Mouse (Mus musculus) hindbrain, embryonic 14.5 days (tissue): ENCODE measurements at regions not wholly inside any gene's neighbourhood (a gene's known extent, or its start where the extent isn't known, plus 50 kb on each side); places are given as distances from the start of the nearest gene placed in this dataset.
A peak's percentile ranks its signal among the peaks of the same experiment; 100 is the strongest.

ENCODE experiments used
- ATAC-seq: fragments of 200-750 bp; cut with Nextera tagmentation; 2 replicates; pipeline ENCODE4 v1.8.0; 2017; ENCODE audit warnings: moderate number of reproducible peaks, mild to moderate bottlenecking, moderate TSS enrichment, moderate library complexity; ENCODE audit not compliant: low FRiP score
- DNase-seq: peaks from one replicate; pipeline ENCODE4 v3.0.0-alpha.2; 2015; ENCODE audit warnings: low spot score
- H3K27ac ChIP-seq: fragments of 300-500 bp; sonication (generic); 2 replicates; pipeline ENCODE4 v1.5.1; 2014; ENCODE audit warnings: mild to moderate bottlenecking, moderate library complexity
- H3K27me3 ChIP-seq: fragments of 300-500 bp; sonication (generic); 2 replicates; pipeline ENCODE4 v1.6.1; 2014; ENCODE audit warnings: mild to moderate bottlenecking, low read length, mixed read lengths; ENCODE audit not compliant: control insufficient read depth, insufficient read depth
- H3K36me3 ChIP-seq: fragments of 300-500 bp; sonication (generic); replicated peaks from 2 replicates; pipeline ENCODE4 v1.6.1; 2014; ENCODE audit not compliant: control insufficient read depth, insufficient read depth
- H3K4me1 ChIP-seq: fragments of 300-500 bp; sonication (generic); replicated peaks from 2 replicates; pipeline ENCODE4 v1.6.1; 2014; ENCODE audit warnings: antibody characterized with exemption, low read length, mixed read lengths; ENCODE audit not compliant: control insufficient read depth, insufficient read depth
- H3K4me2 ChIP-seq: fragments of 300-500 bp; sonication (generic); replicated peaks from 2 replicates; pipeline ENCODE4 v1.6.1; 2014; ENCODE audit warnings: mild to moderate bottlenecking, moderate library complexity
- H3K4me3 ChIP-seq: fragments of 300-500 bp; sonication (generic); replicated peaks from 2 replicates; pipeline ENCODE4 v1.5.1; 2014; ENCODE audit warnings: mild to moderate bottlenecking, low read length
- H3K9ac ChIP-seq: fragments of 300-500 bp; sonication (generic); 2 replicates; pipeline ENCODE4 v1.6.1; 2014
- H3K9me3 ChIP-seq: fragments of 300-500 bp; sonication (generic); 2 replicates; pipeline ENCODE4 v1.6.1; 2016; ENCODE audit warnings: low read length; ENCODE audit not compliant: control insufficient read depth
- WGBS: fragments of 180-500 bp; shearing (Covaris S2); extraction: QIAGEN DNeasy Blood & Tissue Kit; methylation state at CpG from one replicate; pipeline ENCODE4 v1.1.7; 2014; 5-methylcytosine and 5-hydroxymethylcytosine counted together

DNA sequence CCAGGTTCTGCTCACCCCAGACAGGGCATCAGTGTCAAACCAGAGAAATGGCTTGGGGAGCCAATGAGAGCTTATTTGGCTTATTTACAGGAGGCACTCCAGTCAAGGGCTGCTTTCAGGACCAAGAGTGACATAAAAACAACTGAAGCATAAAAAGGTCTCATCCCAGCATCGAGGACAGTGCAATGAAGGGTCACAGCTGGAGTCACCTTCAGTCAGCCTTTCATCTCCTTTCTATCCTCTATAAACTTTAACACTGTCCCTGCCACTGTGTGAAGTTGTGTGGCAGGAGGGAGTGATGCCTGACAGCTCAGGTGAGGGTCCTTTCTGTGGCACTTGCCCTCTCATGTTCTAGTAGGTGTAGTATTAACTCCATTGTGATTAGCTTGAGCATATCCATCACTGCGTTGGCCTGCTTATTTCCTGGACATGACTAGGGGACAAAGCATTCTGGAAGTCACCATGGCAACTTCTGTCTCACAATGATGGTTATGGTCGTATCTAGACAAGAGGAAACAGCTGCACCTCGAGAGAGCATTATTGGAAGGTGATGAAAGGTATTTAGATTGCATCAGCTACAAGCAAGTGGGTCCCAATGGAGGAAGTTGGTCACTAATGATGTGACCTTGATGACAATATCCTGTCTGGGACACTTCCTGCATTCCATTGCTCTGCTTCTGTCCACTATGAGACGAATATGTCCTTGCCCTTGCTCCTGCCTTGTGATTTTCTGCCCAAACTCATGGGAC, 87.8 kb upstream of the Enpp6 start:
- Histone ChIP-seq H3K27ac (no peak overlapping the region), H3K4me2 (no peak overlapping the region), H3K9ac (no peak overlapping the region), H3K9me3 (no peaks in the 10 kb centered on the region), H3K4me3 (no peak overlapping the region), H3K4me1 (no peaks in the 10 kb centered on the region), H3K27me3 (no peaks in the 10 kb centered on the region), H3K36me3 (no peaks in the 10 kb centered on the region)
- WGBS = 31% methylated on average over 5 of the region's 5 CpGs
- ATAC-seq (no peak), DNase-seq (no peak)

DNA sequence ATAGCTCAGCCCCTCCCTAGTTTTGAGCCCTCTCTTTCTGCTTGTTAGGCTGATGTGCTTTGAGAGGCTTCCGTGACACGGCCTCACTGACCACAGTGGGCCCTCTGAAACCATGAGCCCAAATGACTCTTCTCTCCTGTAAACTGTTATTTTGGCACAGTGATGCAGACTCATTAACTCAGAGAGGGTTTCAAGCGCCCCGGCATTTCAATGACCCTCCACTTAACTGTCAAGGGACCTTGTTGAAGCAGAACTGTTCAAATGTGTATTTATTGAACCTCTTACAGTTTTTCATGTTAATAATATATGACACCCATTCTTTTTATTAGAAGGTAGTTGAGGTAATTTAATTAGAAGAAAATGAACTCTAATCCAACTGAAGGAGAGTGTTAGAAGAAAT, 85.9 kb upstream of the Enpp6 start:
- Histone ChIP-seq H3K4me3 (no peak overlapping the region), H3K27me3 (no peaks in the 10 kb centered on the region), H3K9ac (no peak overlapping the region), H3K4me1 (no peaks in the 10 kb centered on the region), H3K36me3 (no peaks in the 10 kb centered on the region), H3K27ac (no peak overlapping the region), H3K9me3 (no peaks in the 10 kb centered on the region), H3K4me2 (no peak overlapping the region)
- 78% methylated on average over 4 of the region's 4 CpGs for WGBS
- DNase-seq (no peak), ATAC-seq (no peak)

DNA sequence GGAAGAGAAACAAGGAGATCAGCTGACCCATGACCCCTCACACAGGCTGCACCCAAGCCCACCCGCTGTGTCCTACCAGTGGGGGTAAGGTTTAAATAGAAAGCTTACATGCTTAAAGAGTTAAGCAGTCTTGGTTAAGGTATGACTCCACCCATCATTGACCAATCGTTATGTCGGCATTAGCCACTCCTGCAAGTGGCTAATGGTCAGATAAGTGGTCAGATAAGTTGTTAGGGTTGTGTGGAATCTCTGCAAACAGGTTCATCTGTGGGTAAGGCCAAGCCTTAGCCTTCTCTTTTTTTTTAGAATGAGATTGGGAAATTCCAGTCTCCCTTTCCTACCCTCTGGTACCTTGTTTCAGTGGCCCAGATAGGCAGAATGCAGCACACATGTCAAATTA, 82.0 kb upstream of the Enpp6 start:
- no peak for ATAC-seq
- no peak overlapping the region for H3K27ac ChIP-seq
- 86% methylated on average over 3 of the region's 3 CpGs for WGBS

DNA sequence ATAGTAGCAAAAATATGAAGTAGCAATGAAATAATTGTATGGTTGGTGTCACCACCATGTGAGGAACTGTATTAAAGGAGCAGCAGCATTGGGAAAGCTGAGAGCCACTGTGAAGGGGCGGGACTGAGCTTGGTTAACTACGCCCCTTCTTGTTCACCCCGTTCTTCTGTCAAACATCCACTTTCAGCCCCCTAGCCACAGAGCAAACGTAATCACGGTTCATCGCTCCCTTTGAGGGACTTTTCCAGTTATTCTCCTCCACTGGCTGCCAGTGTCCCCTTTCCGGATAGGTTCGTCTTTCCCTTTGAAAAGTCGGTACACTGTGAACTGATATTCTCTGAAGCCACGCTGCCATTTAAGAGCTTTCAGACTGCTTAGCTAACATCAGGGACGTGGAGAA, 79.3 kb upstream of the Enpp6 start:
- DNase-seq (no peak), ATAC-seq (no peak)
- WGBS = 22% methylated on average over 11 of the region's 11 CpGs
- Histone ChIP-seq H3K4me2 (peak overlapping the region; percentile 15; the same call in 1 of the 2 replicates), H3K9me3 (no peaks in the 10 kb centered on the region), H3K27me3 (no peaks in the 10 kb centered on the region), H3K36me3 (no peaks in the 10 kb centered on the region), H3K27ac (no peak overlapping the region), H3K4me1 (no peaks in the 10 kb centered on the region), H3K4me3 (no peak overlapping the region), H3K9ac (no peak overlapping the region)

More for the DNA sequence above, 82.0 kb upstream of the Enpp6 start:
- Histone ChIP-seq H3K4me1 (no peaks in the 10 kb centered on the region), H3K9me3 (no peaks in the 10 kb centered on the region), H3K4me2 (no peak overlapping the region), H3K27me3 (no peaks in the 10 kb centered on the region), H3K36me3 (no peaks in the 10 kb centered on the region), H3K9ac (no peak overlapping the region), H3K4me3 (no peak overlapping the region)
- DNase-seq = no peak

DNA sequence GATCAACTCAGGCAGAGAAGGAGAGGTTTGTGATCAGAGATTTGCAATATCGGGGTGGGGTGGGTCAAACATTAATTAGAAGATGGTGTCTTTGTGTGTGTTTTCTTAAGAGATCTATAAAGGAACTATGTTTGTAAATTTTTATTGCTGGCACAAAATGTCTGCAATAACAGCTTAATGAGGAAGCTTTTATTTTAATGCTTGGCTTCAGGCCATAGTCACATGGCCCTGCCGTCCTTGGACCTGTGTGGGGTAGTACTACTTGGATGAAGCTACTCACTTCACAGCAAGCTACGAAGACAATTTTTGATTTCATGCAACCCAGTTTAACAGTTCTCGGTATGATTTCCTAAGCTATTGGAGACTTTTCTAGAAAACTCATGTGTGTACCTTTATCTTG, 78.5 kb upstream of the Enpp6 start:
- no peaks in the 10 kb centered on the region for H3K27me3 ChIP-seq
- 87% methylated on average over 4 of the region's 4 CpGs for WGBS
- ATAC-seq = no peak
- H3K36me3 ChIP-seq = no peaks in the 10 kb centered on the region
- no peak for DNase-seq
- H3K4me1 ChIP-seq = no peaks in the 10 kb centered on the region
- no peak overlapping the region for H3K4me2 ChIP-seq
- no peak overlapping the region for H3K9ac ChIP-seq
- no peak overlapping the region for H3K4me3 ChIP-seq
- no peaks in the 10 kb centered on the region for H3K9me3 ChIP-seq
- no peak overlapping the region for H3K27ac ChIP-seq

DNA sequence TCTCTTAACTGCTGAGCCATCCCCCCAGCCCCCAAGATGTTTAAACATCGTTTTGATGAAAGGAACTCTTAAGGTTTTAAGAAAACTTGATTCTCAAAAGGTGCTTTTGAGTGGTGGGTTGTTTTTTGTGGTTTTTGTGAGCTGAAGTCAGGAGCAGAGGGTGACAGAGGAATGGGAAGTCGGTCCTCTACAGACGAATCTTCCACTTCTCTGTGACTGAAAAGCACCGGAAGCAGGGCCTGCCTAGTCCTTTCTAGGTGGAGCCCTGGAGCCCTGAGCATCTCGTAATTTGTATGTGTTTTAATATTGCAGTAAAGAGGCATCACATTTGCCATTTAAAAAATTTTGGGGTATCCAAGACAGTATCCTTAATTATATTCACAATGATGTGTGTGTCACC, 72.7 kb upstream of the Enpp6 start:
- WGBS = 55% methylated on average over 5 of the region's 5 CpGs
- ATAC-seq = no peak
- no peak overlapping the region for H3K4me2 ChIP-seq
- no peaks in the 10 kb centered on the region for H3K36me3 ChIP-seq
- no peaks in the 10 kb centered on the region for H3K4me1 ChIP-seq
- H3K4me3 ChIP-seq = no peak overlapping the region
- H3K27ac ChIP-seq = no peak overlapping the region
- DNase-seq = no peak
- H3K9ac ChIP-seq = no peak overlapping the region
- H3K9me3 ChIP-seq = no peaks in the 10 kb centered on the region
- no peaks in the 10 kb centered on the region for H3K27me3 ChIP-seq

DNA sequence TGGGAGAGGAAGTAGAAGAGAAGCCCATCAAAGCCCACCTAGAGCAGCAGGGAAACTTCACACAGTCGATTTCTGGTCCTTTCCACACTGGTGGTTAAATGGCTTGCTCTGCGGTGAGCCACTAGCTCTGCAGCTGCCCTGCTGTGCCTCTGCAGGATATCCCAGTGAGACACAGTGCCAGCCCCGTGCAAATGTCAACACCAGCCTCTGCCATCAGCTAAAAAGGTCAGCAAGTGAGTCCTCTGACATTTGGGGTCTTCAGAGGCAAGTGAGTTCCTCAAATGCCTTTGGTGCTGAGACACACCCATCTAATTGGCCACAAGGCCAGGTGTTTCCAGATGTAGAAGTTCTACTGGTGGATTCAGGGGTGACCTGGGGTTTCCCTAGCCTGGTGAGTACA, 66.6 kb upstream of the Enpp6 start:
- H3K4me2 ChIP-seq = no peak overlapping the region
- H3K9ac ChIP-seq = no peak overlapping the region
- ATAC-seq (no peak), DNase-seq (no peak)
- no peak overlapping the region for H3K4me3 ChIP-seq
- H3K27ac ChIP-seq = no peak overlapping the region
- no peaks in the 10 kb centered on the region for H3K9me3 ChIP-seq
- no peaks in the 10 kb centered on the region for H3K4me1 ChIP-seq
- no peaks in the 10 kb centered on the region for H3K36me3 ChIP-seq
- 37% methylated on average over 3 of the region's 3 CpGs for WGBS
- no peaks in the 10 kb centered on the region for H3K27me3 ChIP-seq

DNA sequence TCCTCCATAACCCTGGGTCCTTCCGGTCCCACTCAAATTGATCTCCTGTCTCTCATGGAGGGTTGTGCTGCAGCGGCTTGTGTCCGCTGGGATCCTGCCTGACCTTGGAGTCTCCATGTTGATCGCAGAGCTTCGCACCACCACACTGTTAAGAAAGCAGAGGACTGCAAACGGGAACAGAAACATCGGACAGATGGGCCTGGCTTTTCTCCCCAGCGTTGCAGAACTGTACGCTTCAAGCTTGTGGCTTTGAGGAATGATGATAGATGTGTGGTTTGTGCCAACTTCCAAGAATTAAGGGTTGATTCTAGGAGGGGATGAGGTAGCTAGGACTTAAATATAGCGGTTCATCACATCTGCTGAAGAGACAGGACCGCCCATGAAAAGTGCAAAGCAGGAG, 65.6 kb upstream of the Enpp6 start:
- ATAC-seq = no peak
- H3K27ac ChIP-seq = no peak overlapping the region
- H3K4me1 ChIP-seq = no peaks in the 10 kb centered on the region
- 94% methylated on average over 11 of the region's 11 CpGs for WGBS
- H3K36me3 ChIP-seq = no peaks in the 10 kb centered on the region
- H3K27me3 ChIP-seq = no peaks in the 10 kb centered on the region
- no peaks in the 10 kb centered on the region for H3K9me3 ChIP-seq
- DNase-seq = no peak
- no peak overlapping the region for H3K9ac ChIP-seq
- no peak overlapping the region for H3K4me2 ChIP-seq
- no peak overlapping the region for H3K4me3 ChIP-seq

DNA sequence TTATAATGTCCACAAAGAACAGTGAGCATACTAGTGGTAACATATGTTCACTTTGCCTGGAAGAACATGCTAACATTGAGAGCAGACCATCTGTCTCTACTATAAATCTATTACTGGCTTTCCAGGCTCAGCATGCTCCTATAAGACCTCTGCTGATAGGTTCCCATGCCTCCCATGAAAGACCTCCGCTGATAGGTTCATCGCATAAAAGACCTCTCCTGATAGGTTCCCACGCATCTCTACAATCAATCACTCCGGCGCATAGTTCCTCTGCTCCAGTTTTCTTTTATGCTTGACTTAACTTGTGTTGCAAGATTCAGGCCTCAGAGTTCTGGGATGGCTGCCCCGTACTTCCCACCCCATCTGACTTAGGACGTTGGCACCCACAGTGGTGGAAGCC, 65.1 kb upstream of the Enpp6 start:
- no peaks in the 10 kb centered on the region for H3K4me1 ChIP-seq
- 81% methylated on average over 7 of the region's 7 CpGs for WGBS
- H3K9ac ChIP-seq = no peak overlapping the region
- no peak overlapping the region for H3K27ac ChIP-seq
- no peak overlapping the region for H3K4me2 ChIP-seq
- DNase-seq = no peak
- ATAC-seq = no peak
- no peak overlapping the region for H3K4me3 ChIP-seq
- H3K9me3 ChIP-seq = no peaks in the 10 kb centered on the region
- no peaks in the 10 kb centered on the region for H3K36me3 ChIP-seq
- no peaks in the 10 kb centered on the region for H3K27me3 ChIP-seq
